Mouse (Mus musculus) erythroid progenitor cell, adult 5-6 weeks (primary cell): ENCODE results near the gene Pax5. TPM values are rescaled to one million over a fixed set of nuclear protein-coding genes. Genes with fewer than 3 reads are reported as not detected.
"Not testable (repeated sequence)": the region's sequence is repeated elsewhere in the genome, so short reads cannot be mapped to it uniquely, and the experiment has no call there.

ENCODE experiments used
- ATAC-seq: replicated peaks from 2 replicates; pipeline ENCODE4 v1.8.0; 2016; ENCODE audit warnings: moderate number of reproducible peaks, mild to moderate bottlenecking, moderate TSS enrichment, inconsistent platforms; ENCODE audit not compliant: poor library complexity, low FRiP score, severe bottlenecking
- total RNA-seq, 2 experiments: library from RNA; stranded (forward) in 1 of 2; stranded (reverse) in 1 of 2; fragments of 150-400 nt in 1 of 2; fragments of 186-747, 209-891 nt in 1 of 2; gene quantifications; 2 replicates each; pipeline versions ENCODE4 v1.2.3 to v1.2.4; 2015 to 2017; ENCODE audit warnings: low replicate concordance in 2 of 2

Gene Pax5
- 17.3 and 28.1 TPM in 2 replicates for total RNA-seq (2015; ENCODE audit: low replicate concordance)
- total RNA-seq (2017; ENCODE audit: low replicate concordance), result 5.1 and 6.7 TPM in 2 replicates

DNA sequence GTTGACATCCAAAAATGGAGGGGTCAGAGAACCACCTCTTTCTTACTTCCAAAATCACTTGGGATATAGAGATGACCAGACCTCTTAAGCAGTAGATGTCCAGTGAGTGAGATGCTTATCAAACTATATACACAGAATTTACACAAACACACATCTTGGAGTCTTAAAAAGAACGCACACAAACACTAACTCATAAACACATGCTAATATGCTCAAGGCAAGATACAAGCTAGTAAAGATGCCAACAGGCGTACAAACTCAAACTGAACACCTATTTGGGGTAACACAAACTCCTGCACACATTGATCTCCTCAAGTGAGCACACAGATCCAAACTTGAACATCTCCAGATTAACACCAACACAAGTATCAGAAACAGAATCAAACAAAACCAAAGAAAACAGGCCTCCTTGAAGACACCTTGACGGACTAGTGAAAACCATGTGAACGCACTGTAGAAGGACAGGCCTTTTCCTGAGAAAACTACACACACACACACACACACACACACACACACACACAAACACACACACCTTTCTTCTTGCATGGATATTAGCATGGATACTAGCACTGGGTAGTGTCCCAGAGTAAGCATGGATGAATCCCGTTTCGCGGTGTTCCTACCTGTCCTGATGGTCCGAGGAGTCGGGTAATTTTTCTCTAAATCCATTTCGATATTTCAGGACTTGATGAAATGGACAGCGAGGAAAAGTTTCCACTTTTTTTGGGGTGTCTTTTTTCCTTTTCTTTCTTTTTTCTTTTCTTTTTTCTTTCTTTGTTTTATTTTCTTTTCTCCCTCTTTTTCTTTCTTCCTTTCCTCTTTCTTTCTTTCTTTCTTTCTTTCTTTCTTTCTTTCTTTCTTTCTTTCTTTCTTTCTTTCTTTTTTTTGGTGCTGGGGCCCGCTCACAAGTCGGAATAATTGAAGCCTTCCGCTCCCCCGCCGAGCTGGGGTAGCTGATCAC, at the start of gene Pax5:
Gene Pax5, minus strand, starts transcription at position 748 of the 961 bp plus-strand sequence.
- ATAC-seq, result no peak

DNA sequence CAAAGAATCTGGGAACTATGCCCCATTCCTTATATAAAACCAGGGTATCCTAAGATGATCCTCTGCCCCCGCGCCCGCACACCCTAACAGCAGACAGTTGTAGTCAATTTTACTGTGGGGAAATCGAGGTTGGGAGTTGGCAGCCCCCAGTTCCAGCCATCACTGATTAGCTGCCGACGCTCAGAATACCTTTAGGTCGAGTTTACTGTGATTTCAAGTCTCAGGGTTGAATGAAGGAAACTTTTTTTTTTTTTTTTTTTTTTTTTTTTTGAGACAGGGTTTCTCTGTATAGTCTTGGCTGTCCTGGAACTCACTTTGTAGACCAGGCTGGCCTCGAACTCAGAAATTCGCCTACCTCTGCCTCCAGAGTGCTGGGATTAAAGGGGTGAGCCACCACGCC, 46.8 kb upstream of the Pax5 start:
- ATAC-seq, result not testable (repeated sequence)

DNA sequence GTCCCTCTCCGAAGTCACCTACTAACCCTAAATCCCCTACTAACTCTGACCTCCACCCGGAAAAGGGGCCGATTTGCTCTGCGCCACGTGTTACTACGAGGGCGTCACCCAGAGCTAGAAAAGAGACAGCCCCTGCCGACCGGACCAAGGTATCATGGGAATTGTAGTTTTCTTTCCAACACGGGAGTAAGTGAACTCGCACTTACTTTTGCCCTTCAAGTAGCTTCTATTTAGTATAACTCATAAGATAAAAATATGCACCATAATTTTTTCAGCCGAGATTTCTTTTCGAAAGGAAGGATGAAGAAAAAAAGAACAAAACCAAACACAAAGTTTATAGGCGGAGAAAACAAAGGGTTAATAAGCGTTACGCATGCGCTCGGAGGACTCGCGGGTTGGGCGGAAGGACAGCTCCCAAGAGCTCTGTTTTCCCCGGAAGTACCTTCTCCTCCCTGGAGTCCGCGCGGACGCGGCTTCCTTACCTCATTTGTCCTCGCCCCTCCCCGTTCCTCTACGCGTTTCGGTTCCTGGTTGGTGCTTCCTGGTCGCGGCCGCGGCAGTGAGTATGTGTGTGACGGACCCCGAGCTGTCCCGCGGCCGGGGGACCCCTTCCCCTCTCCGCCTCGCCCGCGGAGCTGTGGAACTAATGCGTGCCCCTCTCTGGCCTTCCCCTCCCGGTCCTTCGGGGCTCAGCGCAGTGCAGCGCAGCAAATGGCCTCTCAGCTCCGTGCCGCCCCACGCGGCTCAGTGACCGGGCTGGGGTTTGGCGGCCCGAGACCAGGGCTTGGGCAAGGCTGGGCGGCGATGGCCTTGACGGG, 46.1 kb upstream of the Pax5 start:
- peak; percentile 99 for ATAC-seq

DNA sequence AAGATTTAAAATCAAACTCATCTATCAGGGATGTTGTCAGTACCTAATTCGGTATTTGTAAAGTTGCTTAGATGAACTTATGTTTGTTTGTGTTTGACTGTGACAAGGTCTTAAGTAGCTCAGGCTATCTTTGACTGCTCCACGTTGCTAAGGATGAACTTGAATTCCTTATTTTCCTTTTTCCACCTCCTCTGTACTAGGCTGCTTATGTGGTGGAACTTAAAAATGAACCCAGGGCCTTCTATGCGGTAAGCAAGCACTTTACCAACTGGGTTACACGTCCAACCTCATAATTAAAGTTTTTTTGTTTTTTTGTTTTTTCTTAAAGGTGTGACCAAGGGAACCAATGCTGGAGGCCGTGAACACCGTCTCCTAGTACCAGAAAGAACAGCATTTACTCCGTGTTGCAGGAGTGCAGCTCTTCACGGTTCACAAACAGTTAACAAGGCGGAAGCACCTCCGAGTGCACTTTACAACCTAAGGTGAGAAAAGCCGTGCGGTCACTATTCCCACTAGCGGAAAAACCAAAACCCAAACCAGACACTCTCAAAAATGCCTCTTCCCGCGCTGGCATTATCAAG, 45.4 kb upstream of the Pax5 start, which contains the start of gene Zcchc7:
Gene Zcchc7, plus strand, starts transcription at position 325 of the 581 bp plus-strand sequence.
- no peak for ATAC-seq

DNA sequence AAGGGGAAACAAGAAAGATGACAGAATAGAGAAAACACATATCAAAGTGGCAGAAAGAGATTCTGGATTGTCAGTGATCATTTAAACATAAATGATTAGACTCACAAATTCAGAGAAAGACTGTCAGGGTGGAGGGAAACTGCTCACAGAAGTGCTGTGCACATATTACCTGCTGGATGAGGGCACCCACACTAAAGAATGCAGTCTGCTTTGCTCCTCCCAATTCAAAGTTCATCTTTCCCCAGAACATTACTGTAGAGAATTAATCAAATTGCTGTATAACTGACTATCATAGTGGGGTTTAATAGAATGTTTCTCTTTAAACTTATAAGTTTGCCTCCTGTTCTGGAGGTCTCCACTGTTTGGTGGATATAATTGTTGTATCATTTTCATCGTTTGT, 30.2 kb upstream of the Pax5 start:
- no peak for ATAC-seq

DNA sequence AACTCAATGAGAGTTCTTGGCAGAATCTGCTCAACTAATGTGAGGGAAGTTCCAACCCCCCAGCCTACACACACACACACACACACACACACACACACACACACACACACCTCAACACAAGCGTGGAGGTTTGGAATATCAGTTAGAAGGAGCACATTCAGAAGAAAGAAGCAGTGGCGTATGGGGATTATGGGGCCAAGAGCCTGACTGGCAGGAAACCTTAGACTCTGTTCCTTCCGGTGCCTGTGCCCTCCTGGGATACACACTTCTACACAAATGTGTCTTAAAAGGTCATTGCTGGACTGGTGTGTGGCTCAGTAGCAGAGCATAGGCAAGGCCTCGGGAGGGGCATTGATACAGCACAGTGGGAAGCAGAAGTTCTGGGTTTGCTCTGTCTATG, 10.9 kb upstream of the Pax5 start:
- no peak for ATAC-seq

DNA sequence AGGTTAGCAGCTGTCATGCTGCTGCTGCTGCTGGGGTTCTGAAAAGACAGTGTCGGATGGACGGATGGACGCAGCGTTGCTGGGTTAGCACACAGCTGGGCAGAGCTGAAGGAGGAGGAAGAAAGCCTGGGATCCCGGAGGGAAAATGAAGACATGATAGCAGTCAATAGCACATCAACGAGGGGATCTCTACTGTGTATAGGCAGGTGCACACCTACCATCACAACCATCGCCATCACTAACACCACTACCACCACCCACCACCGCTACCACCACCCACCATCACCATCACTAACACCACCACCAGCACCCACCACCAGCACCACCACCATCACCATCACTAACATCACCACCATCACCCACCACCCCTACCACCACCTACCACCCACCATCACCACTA, 9.8 kb upstream of the Pax5 start:
- ATAC-seq, result no peak

DNA sequence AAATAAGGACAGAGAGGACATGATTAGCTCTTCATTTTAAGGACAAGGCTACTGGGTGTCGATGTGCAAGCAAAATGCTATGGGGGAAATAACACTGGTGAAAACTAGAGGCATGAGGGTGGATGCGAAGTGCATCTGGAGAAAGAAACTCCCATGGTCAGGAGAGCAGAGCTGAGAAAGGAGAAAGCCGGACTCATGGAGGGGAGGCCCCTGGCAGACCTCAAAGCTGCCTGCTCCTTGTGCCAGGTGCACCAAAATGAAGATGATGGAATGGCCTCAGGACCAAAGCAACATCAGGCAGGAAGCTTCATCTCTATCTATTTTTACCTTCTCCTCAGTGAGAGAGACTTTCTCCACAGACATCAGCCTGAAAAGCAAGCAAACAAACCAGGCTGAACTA, 7.4 kb upstream of the Pax5 start:
- ATAC-seq, result no peak

DNA sequence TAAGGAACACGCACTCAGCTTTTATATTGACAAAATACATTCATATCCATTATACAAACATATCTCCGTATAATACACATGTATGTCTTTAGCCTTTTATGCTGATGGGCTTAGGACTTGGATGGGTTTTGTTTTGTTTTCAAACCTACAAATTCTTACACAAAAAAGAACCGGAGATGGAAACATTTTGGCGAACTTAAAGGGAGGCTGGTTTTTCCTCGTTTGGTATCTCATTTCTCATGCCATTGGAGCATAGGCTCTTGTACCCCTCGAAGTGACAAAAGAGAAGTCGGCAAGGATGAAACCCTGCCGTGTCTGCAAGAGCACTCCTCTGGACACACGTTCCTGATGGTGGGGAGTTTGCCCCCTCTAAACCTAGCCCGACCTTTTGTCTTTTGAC, 6.1 kb upstream of the Pax5 start:
- ATAC-seq, result no peak

DNA sequence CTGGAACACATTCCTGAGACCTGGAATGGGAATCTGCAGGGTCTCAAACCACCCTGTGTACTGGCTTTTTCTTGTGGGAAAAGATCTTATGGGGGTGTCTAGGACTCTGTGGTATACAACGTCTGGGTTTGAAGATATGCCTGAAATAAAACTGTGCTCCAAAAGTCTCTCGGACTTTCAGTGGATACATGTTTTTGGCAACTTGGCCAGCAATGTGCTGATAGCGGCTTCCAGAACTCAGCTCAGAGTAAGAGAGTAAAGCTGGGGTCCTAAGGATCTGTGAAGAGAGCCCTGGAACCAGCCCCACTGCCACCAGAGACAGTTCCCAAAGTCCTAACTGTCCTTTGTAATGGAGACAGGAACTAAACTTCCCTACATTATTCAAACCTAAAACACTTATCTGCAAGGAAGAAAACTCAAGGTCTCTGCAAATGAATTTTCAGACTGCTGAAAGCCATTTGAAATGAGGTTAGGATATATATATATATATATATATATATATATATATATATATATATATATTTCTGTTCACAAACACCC, 5.4 kb upstream of the Pax5 start:
- no peak for ATAC-seq

DNA sequence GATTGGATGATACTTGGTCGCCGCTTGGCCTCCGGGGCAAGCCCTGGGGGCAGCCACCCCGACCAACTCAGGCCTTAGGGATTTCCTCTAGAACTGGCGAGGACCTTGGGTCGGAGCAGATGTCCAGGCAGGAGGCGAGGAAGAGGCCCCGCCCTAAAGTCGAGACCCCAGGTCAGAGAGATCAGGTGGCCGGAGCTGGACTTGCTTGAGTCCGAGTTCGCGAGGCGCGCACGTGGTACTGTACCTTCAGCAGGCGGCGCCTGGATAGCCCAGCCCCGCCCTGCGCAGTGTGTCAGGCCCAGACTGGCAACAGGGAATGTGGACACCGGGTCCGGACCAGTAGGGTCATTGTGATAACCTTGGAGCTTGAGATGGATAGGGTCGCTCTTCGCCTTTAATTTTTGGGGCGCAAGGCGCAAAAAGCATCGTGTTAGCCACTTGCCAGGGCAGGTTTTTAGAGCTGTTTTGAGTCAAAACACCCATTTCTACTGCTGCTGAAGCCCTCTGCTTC, 3.9 kb upstream of the Pax5 start:
- ATAC-seq, result no peak

DNA sequence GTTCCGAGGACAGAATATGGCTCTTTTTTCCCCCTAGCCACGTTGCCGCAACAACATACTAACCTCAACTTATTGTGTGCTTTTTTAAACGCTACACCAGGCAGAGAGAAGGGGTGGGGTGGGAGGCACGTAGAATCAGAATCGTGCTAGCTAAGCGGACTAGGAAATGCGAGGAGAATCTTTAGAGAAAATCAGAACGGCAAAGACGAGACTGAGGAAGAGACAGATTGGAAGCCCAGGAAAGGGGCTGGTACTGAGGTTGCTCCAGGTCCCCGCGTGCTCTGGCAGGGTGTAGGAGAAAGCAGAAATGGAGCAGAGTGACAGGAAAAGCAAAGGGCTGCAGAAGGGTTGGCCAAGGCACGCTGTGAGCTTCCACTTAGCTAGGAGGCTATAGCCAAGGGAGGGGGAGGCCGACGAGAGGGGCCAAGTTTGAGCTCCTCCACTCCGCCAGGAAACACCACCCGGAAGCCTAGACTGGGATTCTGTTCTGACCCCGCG, 3.3 kb upstream of the Pax5 start:
- no peak for ATAC-seq

DNA sequence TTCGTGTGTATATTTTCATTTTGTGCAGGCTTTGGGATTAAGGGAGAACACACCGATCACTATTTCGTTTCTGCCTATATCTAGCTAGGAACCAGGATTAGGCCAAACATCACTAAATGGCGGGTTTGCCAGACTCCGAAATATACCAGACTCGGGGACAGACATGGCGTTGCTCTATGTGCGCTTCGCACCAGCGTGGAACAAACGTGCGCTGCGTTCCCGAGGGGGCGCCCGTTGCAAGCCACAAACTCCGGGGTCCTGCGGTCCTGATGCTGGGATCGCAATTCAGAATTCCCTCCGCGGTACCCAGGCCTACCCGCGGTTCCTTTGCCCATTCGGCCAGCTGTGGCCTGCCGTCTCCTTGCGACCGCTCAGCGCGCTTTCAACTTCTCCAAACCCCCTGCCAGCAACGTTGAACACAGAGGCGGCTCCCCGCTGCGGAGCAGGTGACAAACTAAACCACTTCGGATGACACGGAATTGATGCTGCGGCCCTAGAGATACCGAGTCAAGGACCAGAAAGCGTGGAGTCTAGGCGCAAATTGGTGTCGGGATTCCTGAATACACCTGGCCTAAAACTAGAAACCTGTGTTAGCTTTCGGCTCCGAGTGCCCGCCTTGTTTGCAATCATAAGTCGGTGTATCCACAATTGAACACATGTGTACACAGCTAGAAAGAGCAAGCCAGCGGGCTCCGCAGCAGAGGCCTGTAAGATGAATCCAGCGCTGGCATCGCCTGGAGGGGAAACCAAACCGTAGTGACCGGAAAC, 2.7 kb upstream of the Pax5 start:
- no peak for ATAC-seq

DNA sequence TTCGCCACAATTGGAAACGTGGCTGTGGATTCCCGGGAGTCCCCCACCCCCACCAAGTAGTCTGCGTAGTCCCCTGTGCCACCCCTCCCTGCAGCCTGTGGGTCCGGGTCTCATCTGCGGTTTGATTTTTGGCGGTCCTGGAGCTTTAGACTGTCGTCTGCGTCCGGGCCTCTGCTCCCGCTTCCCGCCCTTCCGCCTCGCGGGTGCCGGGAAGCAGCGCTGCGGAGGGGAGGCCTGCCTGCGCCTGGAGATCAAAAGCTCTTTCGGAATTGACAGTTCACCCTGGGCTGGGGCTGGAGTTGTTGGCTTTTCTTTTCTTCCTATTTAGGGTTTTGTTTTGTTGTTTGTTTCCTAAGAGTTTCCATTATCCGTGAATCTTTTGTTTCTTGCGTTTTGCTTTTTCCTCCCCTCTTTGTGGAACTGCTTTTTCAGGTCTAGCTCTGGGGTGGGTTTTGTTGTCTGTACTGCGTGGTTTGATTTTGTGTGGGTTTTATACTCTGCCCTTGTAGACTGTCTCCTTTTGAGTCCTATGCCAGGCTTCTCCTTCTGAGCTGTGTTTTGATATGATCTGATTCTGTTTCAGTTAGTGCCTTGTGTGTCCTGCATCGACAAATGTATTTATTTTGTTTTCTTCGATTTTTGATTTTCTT, 1.9 kb upstream of the Pax5 start:
- ATAC-seq, result no peak

DNA sequence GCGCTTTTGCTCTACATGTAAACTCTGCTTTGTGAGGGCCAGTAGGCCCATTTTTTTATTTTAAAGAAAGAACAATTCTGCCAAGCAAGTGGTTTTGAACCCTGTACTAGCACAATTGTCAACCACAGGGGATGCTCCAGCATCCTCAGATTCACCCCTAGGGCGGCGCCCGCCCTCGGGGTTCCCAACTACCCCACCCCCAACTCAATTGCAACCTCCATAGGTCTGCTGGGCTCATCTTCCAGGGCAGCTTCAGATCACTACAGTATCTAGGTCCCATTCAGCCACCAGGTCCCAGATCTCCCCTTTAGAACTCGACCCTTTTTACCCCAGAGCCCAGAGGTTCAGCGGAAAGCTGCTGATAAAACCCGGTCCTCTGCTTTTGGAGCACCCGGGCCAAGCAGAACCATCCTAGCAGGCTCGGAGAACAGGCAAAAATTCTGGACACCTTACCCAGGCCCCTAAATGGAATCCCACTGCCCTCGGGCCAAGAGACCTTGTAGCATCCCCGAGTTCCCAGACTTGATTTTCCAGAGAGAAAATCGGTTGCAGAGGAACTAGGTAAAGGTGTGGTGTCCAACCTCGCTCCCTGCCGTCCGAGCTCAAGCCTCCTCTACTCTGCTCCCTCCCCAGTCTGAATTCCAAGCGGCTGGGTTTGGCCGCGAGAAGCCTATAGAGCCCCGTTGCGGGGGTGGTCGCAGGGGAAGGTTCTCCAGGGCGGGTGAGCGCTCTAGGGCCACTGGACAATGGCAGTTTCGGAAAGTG, 1.0 kb upstream of the Pax5 start:
- no peak for ATAC-seq

DNA sequence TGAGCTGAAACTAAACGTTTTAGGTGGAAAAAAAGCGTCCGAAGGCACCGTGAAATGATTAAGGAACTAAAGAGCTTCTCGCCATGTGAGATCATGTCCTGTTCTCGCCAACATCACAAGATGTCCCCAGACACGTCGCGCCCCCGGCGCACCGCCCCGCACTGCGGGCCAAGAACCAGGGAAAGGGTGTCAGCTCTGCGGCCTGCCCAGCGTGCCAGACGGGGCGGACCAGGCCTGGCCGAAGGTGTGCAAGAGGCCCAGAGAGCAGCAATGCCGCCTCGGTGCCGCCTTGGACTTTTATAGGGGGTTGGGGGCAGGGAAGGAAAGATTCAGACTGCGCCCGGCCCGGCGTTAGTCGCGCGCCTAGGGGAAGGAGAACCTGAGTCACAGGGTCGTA, 412 bp upstream of the Pax5 start:
- no peak for ATAC-seq

DNA sequence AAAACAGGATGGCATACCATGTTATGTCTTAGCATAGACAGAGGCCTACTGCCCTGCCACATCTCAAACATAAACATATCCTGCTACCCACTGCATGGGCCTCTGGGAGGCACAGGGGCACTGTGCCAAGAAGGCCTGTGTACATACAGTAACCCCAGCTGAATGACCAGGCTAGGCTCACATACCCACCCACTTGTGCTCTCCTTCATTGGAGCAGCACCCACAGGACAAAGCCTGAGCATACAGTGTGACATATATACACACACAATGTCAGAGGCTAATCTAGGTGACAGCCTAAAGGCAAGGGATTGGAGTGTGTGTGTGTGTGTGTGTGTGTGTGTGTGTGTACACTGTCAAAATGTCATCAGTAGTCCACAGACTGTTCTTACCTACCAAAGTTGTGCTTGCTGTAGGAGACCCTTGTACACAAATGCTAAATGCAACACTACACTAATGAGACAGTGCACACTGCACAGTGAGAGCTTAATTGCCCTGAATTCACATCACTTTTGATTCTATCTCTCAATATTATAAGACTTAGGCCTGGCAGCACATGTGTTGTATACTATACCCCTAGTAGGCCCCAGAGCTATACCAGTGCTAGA, 1.1 kb downstream of the Pax5 start:
- ATAC-seq, result no peak
